Mouse (Mus musculus): ENCODE results near the gene Sorcs2. TPM values are rescaled to one million over a fixed set of nuclear protein-coding genes. Genes with fewer than 3 reads are reported as not detected.

Gene Sorcs2
- polyA plus RNA-seq, 1 experiment from 2014 or later: 3.1 TPM

DNA sequence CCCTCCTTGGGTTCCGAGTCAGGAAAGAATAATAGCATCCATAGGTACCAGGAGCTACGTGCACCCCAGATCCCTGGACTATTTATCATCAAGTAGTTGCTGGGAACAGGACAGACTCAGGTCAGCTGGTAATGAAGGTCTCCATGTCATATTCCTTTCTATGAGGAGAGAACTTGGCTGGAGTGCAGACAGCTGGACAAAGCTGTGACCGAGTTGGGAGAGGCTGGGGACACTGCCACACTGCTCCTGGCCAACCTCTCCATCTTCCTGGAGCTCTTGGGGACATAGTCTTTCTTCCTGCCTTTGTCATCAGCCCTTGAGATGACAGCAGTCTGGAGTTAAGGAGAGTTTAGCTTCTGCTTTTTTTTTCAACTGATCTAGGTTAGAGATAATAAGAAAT lies 428.1 kb downstream of the Sorcs2 start:
- Histone ChIP-seq H3K27me3 (ENCODE audit: control insufficient read depth, insufficient read depth, low read length) (no peaks in the 10 kb centered on the region), H3K4me3 (ENCODE audit: low read depth, low read length) (no peak overlapping the region), H3K9ac (ENCODE audit: low read length) (no peak overlapping the region), H3K36me3 (ENCODE audit: control insufficient read depth, insufficient read depth, low read length) (peaks cover 13% of the 10 kb centered on the region; the same call in 1 of the 2 replicates), H3K9me3 (ENCODE audit: control insufficient read depth, low read length) (no peaks in the 10 kb centered on the region), H3K4me1 (replicated peaks; ENCODE audit: control insufficient read depth, insufficient read depth) (peaks cover 2% of the 10 kb centered on the region; the same call in 1 of the 2 replicates), H3K27ac (replicated peaks) (no peak overlapping the region; the same call in 1 of the 2 replicates), H3K4me2 (replicated peaks; ENCODE audit: low read depth) (no peak overlapping the region)
- DNase-seq (ENCODE audit: low spot score): no peak
- 52% methylated on average over 3 of the region's 3 CpGs for WGBS
- no peak for ATAC-seq (ENCODE audit: low FRiP score, low TSS enrichment)
- no peak for TF ChIP-seq CTCF (IDR thresholded peaks at IDR 0.05; ENCODE audit: low read depth)
- TF ChIP-seq EP300 (optimal IDR thresholded peaks at IDR 0.05): no peak

Small RNA genes lying within 50 kb of the gene (microRNA-seq; reads per million reads assigned to microRNA genes)
- 10.9 reads per million, percentile 18 among the genes with 10 or more reads in this experiment for gene Mir7689

Other genes starting within 250 kb of the Sorcs2 start
- gene Psapl1, start 194.1 kb downstream of the Sorcs2 start, polyA plus RNA-seq (2015; fragmentation: Nextera tagmentation; extraction: Ambion mirVana): 311 and 314 TPM in 2 replicates
- gene Grpel1, start 66.9 kb upstream of the Sorcs2 start, polyA plus RNA-seq (2015; fragmentation: Nextera tagmentation; extraction: Ambion mirVana): 54.1 and 56.5 TPM in 2 replicates
- 1.5 and 1.8 TPM in 2 replicates for gene Tada2b, start 86.1 kb upstream of the Sorcs2 start, polyA plus RNA-seq (2015; fragmentation: Nextera tagmentation; extraction: Ambion mirVana)
- gene Ccdc96, start 86.4 kb upstream of the Sorcs2 start, polyA plus RNA-seq (2015; fragmentation: Nextera tagmentation; extraction: Ambion mirVana): 0.12 and 0.21 TPM in 2 replicates
- 22.1 and 22.8 TPM in 2 replicates for gene Tbc1d14, start 195.1 kb upstream of the Sorcs2 start, polyA plus RNA-seq (2015; fragmentation: Nextera tagmentation; extraction: Ambion mirVana)

Measured in stomach, postnatal 0 days (tissue).